ENCODE assay signal across 8 mouse cellular contexts in the genomic region with DNA sequence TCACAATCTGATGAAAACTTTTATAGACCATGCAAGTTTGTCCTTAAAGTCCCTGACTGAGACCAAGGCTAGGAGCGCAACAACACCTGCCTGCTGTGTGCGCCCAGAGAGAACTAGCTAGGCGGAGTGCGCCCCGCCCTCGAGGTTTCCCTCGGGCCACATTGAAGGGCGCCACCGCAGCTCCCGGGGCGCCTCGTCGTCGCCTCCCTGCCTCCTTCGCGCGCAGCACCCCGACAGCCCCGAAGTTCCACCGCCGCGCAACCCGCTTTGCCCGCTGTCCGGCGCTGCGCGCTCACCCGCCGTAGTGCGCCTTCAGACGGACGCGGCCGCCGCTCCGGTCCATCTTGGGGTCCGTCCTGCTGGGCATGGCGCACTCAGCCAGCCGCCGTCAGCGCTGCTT. TPM values are rescaled to one million over a fixed set of nuclear protein-coding genes. Genes with fewer than 3 reads are reported as not detected.
A peak's percentile ranks its signal among the peaks of the same experiment; 100 is the strongest.
DNase-seq lines count a peak whose midpoint lies in the region; ATAC-seq and TF ChIP-seq lines count a peak whose summit lies in the region.

No protein-coding gene starts in this region.

- H3K27me3 ChIP-seq in heart, postnatal 0 days (ENCODE audit: control insufficient read depth, insufficient read depth, low read length): peaks cover 66% of the 10 kb centered on the region

- H3K36me3 ChIP-seq in heart, postnatal 0 days (replicated peaks; ENCODE audit: control insufficient read depth, insufficient read depth, low read length): no peaks in the 10 kb centered on the region

- no peaks in the 10 kb centered on the region for H3K9me3 ChIP-seq in heart, postnatal 0 days (replicated peaks; ENCODE audit: control insufficient read depth, low read length)

- H3K9ac ChIP-seq in heart, postnatal 0 days (replicated peaks; ENCODE audit: low read depth, low read length): no peak overlapping the region

- H3K27ac ChIP-seq in heart, postnatal 0 days (ENCODE audit: low read depth): no peak overlapping the region
- H3K27ac ChIP-seq in brown adipose tissue, adult 24 weeks (replicated peaks; ENCODE audit: low read depth, low read length): no peak overlapping the region

- peak overlapping the region; percentile 50 for H3K4me2 ChIP-seq in heart, postnatal 0 days (ENCODE audit: low read depth, low read length)

- WGBS in heart, postnatal 0 days: under 1% methylated on average over 37 of the region's 42 CpGs

- peak overlapping the region; percentile 38 for H3K4me3 ChIP-seq in heart, postnatal 0 days (ENCODE audit: low read depth, low read length)
- peak overlapping the region; percentile 51 for H3K4me3 ChIP-seq in brown adipose tissue, adult 24 weeks (ENCODE audit: insufficient read depth, low read depth, low read length)

- DNase-seq in heart, postnatal 0 days (ENCODE audit: low spot score): no peak
- no peak for DNase-seq in heart, postnatal 4 days
- peak; percentile 54 for DNase-seq in lung, postnatal 36 days
- no peak for DNase-seq in cerebellum, postnatal 25 days
- no peak for DNase-seq in right cerebral cortex, adult 18-20 months

- no peak for TF ChIP-seq EP300 in heart, postnatal 0 days (IDR thresholded peaks at IDR 0.05; ENCODE audit: low read depth)

- no peaks in the 10 kb centered on the region for H3K4me1 ChIP-seq in heart, postnatal 0 days (ENCODE audit: control insufficient read depth, insufficient read depth)
- H3K4me1 ChIP-seq in brown adipose tissue, adult 24 weeks (ENCODE audit: control insufficient read depth, insufficient read depth, insufficient read length, low read length): no peaks in the 10 kb centered on the region

- TF ChIP-seq CTCF in heart, postnatal 0 days (IDR thresholded peaks at IDR 0.05; ENCODE audit: low read depth): no peak

- ATAC-seq in heart, postnatal 0 days (ENCODE audit: insufficient read depth, low read depth): no peak
- peak; percentile 24 for ATAC-seq in inflammation-experienced regulatory T-cells, adult 6 months
- no peak for ATAC-seq in erythroid progenitor cell, adult 5-6 weeks (replicated peaks; ENCODE audit: low FRiP score, poor library complexity, severe bottlenecking)

RNA-seq across cellular contexts. Expression of a gene that starts 0.3 kb away (rescaled TPM):
- total RNA-seq in heart, postnatal 0 days (2014; rRNA removed; ENCODE audit: low replicate concordance): 4.6 and 4.8 TPM in 2 replicates
- 2.7 and 3.6 TPM in 2 replicates for polyA plus RNA-seq in heart, postnatal 0 days (2015; fragmentation: Nextera tagmentation; extraction: Ambion mirVana)
- 1 to 10 TPM; 2.0 to 2.1 TPM for total RNA-seq in heart, postnatal 4 days (2021)
- not detected in 2 replicates for polyA plus RNA-seq in brown adipose tissue, adult 24 weeks (2012; ENCODE audit: insufficient read depth, insufficient read length, missing spikeins)
- 10 to 100 TPM in 2 of 3 experiments, 1 to 10 TPM in 1; 9.8 to 14.1 (median 11.4) TPM for polyA plus RNA-seq in inflammation-experienced regulatory T-cells, adult 6 months (2017; shearing (Covaris generic))
- 12.2 TPM in 1 of 2 replicates, not detected in the other for total RNA-seq in erythroid progenitor cell, adult 5-6 weeks (2015; ENCODE audit: low replicate concordance)
- total RNA-seq in erythroid progenitor cell, adult 5-6 weeks (2017; ENCODE audit: low replicate concordance): not detected in 2 replicates

RNA-seq across cellular contexts. Expression of a gene that starts 37.1 kb away (rescaled TPM):
- 0.15 TPM in 1 of 2 replicates, not detected in the other for total RNA-seq in heart, postnatal 0 days (2014; rRNA removed; ENCODE audit: low replicate concordance)
- polyA plus RNA-seq in heart, postnatal 0 days (2015; fragmentation: Nextera tagmentation; extraction: Ambion mirVana): not detected in 2 replicates
- total RNA-seq in heart, postnatal 4 days (2021): not detected
- polyA plus RNA-seq in brown adipose tissue, adult 24 weeks (2012; ENCODE audit: insufficient read depth, insufficient read length, missing spikeins): not detected in 2 replicates
- polyA plus RNA-seq in inflammation-experienced regulatory T-cells, adult 6 months (2017; shearing (Covaris generic)): 1 to 10 TPM in 1 of 3 experiments, not detected in 2; 1.1 TPM
- not detected in 2 replicates for total RNA-seq in erythroid progenitor cell, adult 5-6 weeks (2015; ENCODE audit: low replicate concordance)
- total RNA-seq in erythroid progenitor cell, adult 5-6 weeks (2017; ENCODE audit: low replicate concordance): not detected in 2 replicates

RNA-seq across cellular contexts. Expression of a gene that starts 48.1 kb away (rescaled TPM):
- 1.1 TPM in 2 replicates for total RNA-seq in heart, postnatal 0 days (2014; rRNA removed; ENCODE audit: low replicate concordance)
- 0.29 and 0.36 TPM in 2 replicates for polyA plus RNA-seq in heart, postnatal 0 days (2015; fragmentation: Nextera tagmentation; extraction: Ambion mirVana)
- under 1 TPM; 0.25 to 0.33 TPM for total RNA-seq in heart, postnatal 4 days (2021)
- polyA plus RNA-seq in brown adipose tissue, adult 24 weeks (2012; ENCODE audit: insufficient read depth, insufficient read length, missing spikeins): not detected in 2 replicates
- 1 to 10 TPM in 2 of 3 experiments, under 1 TPM in 1; 0.47 to 3.1 (median 3.1) TPM for polyA plus RNA-seq in inflammation-experienced regulatory T-cells, adult 6 months (2017; shearing (Covaris generic))
- total RNA-seq in erythroid progenitor cell, adult 5-6 weeks (2015; ENCODE audit: low replicate concordance): not detected in 2 replicates
- not detected in 2 replicates for total RNA-seq in erythroid progenitor cell, adult 5-6 weeks (2017; ENCODE audit: low replicate concordance)
